Mouse (Mus musculus): Measurements from ENCODE around the gene Tldc1.

Tldc1 gene

DNA sequence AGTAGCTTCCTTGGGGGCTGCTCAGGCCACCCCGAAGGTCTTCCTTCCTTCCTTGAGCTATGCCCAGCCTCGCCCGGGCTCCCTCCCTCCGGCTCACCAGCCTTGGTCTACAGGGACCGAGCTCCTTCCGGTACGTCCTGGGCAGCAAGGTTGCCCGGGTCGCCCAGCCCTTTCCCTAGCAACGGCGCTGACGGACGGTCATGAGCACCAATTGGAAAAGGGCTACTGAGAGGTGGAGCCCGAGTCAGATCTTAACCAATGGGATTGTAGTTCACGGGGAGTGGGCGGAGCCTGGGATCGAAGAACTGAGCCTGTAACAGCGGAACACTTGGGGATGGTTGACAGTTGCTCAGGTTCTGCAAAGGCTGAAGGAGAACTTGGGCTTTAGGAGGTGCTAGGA is at the start of gene Tldc1:
Gene Tldc1 (minus strand): TSS at position 154 of the 400 bp plus-strand sequence.
- peak; percentile 97 for DNase-seq (ENCODE audit: low read depth, low spot score)

DNA sequence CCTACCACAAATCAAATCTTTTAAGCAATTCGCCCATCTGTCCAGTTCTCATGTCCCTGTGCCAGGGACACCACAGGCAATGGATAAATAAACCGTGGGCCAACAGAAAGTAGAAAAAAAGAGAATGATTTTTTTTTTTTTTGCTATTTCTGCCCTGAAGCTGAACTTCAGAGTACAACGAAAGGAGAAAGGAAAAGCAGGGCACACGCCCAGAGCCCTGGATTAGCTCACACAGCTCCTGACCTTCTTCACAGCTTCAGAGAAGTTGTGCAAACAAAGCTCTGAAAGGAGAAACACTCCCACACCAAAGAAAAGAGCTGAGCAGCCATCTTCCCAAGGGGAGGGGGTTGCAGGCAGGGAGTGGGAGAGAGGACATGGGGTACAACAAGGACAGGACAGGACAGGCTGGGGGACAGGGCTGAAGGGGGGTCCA is 49.5 kb upstream of the Tldc1 start:
- DNase-seq (ENCODE audit: low read depth, low spot score) = no peak

DNA sequence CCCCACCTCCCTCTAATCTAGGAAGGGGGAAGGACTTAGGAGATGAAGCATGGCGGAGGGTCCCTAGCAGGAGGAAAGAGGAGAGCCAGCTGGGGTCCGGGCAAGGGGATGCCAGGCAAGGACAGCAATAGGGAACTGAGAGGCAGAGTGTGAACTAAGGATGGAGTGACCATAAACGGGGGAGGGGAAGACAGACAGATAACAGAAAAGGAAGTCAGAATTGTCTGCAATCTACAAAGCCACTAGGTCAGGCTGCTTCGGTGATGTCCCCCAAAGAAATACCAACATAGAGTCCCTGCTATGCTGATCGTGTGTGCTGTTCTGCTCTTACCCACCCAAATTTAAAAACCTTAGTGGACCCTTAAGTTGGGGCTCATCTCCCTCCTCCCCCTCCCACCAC is 48.8 kb upstream of the Tldc1 start:
- no peak for DNase-seq (ENCODE audit: low read depth, low spot score)

DNA sequence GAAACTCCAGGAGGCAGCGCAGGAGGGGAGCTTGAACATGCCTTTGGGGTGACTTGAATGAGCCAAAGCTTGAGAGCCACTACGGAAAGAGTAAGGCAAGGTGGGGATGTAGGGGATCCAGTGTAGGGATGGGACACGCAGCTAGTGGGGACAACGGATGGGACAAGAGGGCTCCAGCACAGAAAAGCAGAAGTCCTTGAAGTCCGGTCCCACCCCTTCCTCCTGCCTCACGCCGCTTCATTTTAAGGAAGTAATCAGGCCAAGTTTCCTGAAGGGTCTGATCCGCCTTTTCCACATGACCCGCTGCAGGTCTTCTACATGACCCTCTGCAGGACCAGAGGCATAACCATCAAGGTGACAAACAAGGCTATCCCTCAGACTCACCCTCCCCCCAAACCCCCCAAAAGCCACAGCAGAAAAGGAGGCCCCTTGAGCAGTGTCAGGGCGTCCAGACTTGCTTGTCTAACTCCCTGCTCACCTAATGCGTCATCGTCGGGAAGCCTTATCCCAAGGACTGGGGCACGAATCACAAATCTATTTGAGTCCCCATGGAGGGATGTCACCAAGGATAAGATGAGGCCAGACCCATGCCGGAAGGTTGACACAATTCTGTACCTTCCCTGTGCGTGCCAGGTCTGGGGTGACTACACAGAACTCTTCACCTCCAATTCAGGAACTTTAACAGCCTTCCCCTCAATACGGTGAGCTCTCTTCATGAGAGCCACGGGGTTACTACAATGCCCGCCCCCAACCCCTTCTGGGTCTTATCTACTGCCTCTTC is 47.9 kb upstream of the Tldc1 start:
- DNase-seq (ENCODE audit: low read depth, low spot score) = no peak

DNA sequence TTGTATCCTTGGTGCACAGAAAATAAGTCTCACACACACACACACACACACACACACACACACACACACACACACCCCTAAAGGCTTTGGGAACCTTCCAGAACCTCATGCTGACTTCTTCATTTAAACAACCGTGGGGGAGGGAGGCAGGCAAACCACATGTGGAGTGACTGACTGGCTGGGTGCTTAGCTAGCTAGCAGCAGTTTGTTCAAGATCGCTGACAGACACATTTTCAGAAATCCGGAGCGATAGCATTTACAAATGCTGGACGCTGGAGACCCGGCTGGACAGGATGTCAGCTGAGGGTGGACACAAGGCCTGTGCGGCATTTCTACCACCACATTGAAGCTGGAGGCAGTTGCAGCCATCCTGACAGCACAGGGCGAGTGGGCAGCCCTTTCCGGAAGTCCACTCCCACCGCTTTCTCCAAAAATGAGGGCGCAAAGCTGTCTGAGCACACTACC is 46.6 kb upstream of the Tldc1 start:
- DNase-seq (ENCODE audit: low read depth, low spot score) = no peak

DNA sequence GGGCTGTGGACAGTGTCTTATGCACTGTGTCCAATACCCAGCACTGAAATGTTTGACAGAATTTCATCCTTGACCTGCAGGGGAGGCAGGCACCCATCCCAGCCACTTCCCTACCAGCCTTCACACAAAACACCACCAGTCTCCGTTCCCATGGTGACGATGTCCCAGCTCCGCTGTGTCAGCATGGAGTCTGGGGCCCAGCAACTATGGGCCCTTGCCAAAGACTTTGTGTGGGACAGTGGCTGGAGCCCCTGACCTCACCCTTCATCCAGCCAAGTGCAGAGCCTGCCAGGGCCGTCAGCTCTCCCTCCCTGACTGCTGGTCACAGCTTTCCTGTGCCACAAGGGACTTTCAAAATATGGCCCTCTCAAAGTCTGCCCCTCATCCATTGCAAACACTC is 45.9 kb upstream of the Tldc1 start:
- no peak for DNase-seq (ENCODE audit: low read depth, low spot score)

DNA sequence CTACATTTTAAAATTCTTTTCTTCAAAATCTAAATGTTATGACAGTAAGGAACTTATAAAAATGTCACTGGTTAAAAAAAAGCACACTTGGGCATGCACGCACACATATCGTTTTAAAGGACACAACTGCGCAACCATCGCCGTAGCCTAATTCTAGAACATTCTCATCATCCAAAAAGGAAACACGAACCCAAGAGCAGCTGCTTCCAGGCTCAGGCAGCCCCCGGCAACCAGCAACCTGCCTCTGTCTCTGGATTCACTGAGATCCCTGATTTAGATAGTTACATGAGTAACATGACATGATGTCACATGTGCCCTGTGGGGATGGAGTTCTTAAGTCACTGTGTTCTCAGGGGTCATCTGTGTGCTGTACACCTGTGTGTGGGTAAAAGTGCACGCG is 45.1 kb upstream of the Tldc1 start:
- DNase-seq (ENCODE audit: low read depth, low spot score) = no peak

DNA sequence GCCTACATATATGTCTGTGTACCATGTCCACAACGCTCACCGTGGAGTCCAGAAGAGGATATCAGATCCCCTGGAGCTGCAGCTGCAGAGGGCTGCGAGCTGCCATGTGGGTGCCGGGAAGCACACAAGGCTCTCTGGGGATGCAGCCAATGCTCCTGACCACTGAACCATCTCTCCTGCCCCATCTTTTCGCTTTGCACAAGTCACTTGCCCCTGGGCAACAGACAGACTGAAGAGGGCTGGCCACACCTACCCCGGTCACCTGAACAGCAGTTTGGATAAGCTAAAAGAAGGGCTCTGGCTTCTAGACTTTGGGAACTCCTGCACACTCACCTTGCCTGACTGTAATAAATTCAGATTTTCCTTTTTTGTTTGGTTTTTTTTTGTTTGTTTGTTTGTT is 43.5 kb upstream of the Tldc1 start:
- DNase-seq (ENCODE audit: low read depth, low spot score) = no peak

DNA sequence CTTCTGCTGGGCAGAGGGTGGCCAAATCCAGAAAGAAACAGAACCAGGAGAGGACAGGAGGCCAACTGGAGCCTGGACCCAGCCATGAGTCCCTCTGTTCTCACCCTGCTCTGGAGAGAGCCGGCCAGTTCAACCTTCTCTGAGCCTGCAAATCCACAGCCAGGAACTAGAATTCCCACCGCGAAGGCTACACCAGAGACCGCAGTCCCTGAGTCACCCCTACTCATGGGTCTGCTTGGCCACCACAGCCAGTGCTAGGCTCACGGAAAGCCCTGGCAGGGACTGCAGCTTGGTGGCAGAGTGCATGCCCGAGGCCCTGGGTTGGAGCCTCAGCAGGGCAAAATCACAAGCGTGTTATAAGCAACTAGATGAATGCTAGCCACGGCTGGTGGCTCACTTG is 41.8 kb upstream of the Tldc1 start:
- DNase-seq (ENCODE audit: low read depth, low spot score) = no peak

DNA sequence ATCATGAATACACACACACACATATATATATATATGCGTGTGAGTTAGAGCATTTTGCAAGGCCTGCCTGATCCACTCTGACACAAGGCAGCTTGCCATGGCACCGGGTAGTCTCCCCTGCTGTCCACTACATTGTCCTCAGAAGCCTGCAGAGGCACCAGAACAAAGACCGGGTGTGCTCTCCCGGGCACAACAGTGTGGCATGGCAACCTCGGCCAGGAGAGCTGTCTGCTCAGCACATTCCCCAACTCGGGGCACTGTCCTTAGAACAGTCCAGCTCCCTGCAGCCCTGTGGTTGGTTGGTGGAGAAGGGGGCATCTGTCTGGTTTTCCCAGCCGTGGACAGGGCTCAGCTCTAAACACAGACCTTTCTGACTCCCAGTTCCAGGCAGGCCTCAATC is 41.1 kb upstream of the Tldc1 start:
- no peak for DNase-seq (ENCODE audit: low read depth, low spot score)

DNA sequence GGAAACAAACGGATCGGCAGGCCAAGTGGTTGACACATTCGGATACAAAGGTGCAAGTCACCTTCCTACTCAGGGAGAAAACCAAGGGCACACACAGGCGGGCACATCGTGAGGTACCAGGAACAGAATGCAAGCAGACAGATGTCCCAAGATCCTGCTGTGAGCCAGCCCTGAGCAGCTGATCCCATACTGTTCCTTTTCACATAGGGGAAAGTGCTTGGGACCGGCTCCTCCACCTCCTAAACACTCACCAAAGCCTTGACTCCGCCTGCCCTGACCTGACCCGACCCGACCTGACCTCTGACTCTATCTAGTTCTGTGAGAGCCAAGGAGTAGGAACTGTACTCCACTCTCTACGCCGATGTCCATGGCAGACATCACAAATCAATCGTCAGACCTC is 39.2 kb upstream of the Tldc1 start:
- DNase-seq (ENCODE audit: low read depth, low spot score) = no peak

DNA sequence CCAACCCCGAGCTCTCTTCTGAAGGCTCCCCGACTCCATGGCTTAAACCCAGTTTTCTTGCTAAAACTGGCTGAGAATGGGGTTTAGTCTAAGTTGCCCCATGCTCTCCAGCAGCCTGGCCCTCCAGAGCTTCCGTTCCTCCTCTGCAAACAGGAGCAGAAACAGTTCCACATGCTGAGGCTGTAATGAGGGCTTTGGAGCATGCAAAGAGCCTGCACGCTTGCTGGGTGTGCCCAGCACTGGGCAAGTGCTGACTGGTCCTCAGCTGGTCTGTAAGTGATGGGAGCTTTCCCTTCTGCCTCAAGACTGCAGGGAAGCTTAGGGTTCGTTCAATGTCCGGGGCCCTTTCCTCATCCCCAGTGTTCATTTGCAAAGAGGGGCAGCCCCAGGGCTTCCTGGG is 38.0 kb upstream of the Tldc1 start:
- DNase-seq (ENCODE audit: low read depth, low spot score) = no peak

DNA sequence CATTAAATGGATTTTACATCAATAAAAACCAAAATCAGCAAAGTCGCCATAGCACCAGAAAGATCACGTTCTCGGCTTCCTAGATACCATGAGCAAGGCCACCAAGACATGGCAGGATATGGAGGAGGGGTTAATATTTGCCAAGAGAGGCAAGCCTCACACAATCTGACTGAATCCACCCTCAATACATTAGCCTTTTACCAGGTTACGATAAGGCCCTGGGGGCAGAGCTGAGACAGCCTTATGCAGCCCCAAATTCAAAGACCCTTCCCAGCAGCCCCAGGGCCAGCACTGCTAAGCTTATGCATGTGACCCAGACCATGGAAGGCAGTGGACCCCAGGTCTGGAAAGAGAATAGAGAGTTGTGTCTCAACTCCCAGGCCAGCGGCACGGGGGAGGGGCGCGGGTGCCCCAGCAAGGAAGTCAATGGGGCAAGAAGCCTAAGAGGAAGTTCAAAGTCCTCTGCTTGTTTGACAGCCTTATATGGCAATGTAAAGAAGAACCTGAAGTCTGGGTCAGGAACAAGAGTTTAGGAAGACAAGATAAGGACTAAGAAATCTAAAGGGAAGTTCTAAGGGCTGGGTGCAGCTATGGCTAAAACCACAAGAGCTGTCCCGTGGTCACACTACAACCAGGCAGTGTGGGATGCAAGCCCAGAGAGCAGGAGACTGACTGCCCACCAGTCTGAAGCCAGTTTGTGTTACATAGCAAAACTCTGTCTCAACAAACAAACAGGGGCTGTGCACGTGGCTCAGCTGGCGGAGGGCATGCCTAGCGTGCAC is 34.6 kb upstream of the Tldc1 start:
- DNase-seq (ENCODE audit: low read depth, low spot score) = no peak

DNA sequence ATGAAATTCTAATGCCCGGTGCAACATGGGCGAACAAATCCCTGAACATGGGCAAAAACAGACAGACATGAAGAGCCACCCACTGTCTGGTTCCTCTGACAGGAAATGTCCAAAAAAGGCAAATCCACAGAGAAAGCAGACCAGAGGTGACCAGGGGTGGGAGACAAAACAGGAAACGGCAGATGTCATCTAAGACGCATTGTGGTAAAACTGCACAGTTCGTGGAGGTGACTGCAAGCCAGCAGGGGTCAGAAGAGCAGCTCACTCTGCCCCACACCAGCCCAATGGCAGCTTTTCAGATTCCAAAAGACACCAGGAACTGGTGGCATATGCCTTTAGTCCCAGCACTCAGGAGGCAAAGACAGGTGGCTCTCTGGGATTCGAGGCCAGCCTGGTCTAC is 33.7 kb upstream of the Tldc1 start:
- DNase-seq (ENCODE audit: low read depth, low spot score) = no peak

DNA sequence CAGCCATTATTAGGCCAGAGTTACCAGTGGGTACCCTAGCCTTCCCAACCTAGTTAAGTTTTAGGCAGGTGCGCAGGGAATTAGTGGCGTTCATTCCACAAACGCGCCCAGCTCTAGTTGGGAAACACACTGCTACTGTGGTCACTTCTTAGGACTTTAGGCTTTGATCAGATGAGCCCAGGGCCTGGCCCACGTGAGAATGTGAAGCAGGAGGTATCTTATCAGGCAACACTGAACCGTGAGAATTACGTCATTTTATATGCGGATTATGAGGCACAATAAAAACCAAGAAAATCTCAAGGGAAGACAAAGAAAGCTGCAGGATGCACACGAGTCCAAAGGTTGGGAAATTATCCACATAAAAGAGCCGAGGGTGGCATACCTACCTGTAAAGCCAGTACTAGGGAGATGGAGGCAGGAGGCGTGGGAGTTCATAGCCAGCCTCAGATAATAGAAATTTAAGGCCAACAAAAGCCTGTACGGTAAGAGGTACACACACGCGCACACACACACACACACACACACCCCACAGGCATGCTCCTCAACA is 32.8 kb upstream of the Tldc1 start:
- DNase-seq (ENCODE audit: low read depth, low spot score) = no peak

DNA sequence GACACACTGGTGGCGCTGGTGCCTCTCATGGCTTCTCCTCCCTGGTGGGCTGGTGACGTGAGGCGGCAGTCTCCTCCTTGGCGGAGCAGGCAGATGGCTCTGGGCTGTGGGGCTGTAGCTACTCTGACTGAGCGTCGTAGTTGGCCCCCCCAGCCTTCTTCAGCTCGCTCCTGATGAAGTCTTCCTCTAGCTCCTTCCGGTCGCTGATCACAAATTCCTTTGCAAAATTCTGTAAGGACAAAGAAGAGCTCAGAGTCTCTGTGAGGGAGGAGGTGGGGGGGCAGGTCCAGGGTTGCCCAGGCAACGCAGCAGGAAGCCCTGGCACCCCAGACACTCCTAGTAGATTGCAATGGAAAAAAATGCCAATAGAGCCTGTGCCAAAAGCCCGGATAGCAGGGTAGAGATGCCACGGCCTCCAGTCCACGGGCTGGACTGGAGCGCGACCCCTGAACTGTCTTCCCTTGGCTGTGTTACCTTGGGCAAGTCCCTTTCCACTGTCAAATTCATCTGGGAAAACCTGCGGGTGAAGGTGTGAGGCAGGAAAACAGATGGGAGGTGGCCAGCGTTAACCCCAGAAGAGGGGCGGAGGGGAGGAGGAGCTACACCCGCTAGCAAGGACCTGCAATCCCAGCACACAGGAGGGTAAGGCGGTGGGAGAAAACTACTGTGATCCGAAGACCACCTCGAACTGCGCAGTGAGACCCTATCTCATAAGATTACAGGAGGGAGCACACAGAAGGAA is 32.1 kb upstream of the Tldc1 start:
- no peak for DNase-seq (ENCODE audit: low read depth, low spot score)

DNA sequence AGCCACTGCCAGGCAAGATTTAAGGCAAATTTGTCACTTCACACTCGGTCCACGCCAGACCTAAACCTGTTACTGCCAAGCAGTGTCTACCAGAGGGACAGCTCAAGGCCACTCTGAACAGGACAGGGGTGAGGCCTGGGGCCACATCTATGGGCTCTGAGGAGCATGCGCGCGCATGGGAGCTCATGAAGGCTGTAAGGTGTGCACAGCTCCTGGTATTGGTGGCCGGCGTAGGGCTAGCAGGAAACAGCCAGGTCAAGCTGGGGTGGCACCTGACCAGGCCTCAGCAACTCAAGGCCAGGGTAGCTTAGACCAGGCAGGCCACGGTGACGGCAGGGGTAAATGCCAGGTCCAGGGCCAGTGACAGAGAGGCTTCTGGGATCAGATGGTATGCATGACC is 31.4 kb upstream of the Tldc1 start:
- no peak for DNase-seq (ENCODE audit: low read depth, low spot score)

DNA sequence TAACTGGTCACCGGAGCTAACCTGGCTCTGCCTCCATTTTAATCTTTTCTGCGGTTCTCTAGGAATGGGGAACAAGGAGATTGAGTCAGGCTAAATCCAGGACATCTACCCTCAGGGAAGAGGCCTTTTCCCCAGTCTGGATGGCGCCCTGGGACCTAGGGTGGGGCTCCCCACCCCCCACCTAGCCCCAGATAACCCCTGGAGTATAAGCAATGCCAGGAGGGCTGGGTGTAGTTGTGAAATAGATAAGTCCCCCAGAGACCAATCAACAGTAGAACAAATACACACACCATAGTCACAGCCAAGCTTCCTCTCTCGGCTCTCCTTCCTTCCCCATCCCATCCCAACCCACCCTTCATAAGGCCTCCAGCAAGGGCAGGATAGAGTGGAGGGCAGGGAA is 29.5 kb upstream of the Tldc1 start:
- DNase-seq (ENCODE audit: low read depth, low spot score) = no peak

DNA sequence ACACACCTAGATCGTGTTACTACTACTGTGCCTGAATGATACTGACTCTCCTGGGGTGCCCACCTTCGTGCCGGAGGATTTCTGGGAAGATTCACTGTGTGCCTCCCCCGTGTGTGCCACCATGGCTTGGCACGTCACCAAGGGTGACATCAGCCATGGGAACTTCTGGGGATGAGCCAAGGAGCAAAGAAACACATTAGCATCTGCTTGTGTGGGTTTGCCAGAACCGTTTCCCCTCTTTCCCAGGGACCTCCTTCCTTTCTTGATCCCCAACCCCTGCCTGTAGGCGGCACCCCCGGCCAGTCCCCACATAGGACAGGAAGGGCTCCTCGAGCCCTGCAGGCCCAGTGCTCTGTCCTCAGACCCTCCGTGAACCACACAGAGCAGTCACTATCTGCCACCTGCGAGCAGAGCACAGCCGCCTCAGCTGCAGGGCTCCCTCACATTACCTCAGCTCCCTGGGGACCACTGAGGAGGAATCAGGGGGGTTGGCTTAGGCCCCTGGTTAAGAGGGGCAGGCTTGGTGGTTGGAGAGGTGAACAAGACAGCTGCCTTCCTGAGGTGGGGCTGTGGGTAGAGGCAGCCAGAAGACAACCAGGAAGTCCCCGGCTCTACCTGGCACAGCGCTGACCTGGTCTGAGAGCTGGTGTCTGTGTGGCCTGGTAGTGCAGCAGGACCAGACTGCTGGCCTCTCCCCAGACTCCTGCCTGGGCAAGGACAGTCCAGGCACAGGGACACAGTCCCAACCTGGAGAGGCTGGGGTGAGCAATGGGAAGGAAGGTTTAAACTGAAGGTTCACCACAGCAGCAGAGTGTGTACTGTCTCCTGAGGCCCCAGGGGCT is 28.4 kb upstream of the Tldc1 start:
- DNase-seq (ENCODE audit: low read depth, low spot score) = no peak

DNA sequence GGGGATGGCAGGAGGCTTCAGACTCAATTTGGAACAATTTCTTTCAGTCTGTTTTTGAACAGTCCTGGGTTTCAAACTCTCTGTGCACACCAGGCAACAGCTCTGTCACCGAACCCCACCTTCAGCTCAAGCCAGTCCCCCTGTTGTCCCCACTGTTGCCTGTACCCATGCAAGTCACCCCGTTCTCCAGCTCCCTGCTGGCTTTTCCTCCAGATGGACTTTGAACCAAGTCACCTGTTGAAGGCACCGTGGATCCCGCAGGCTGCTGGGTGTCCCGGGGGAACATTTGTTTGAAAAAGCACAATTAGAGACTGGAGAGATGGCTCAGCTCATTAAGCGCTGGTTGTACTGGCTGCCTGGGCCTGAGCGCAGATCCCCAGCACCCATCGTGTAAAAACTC is 27.1 kb upstream of the Tldc1 start:
- DNase-seq (ENCODE audit: low read depth, low spot score) = no peak

DNA sequence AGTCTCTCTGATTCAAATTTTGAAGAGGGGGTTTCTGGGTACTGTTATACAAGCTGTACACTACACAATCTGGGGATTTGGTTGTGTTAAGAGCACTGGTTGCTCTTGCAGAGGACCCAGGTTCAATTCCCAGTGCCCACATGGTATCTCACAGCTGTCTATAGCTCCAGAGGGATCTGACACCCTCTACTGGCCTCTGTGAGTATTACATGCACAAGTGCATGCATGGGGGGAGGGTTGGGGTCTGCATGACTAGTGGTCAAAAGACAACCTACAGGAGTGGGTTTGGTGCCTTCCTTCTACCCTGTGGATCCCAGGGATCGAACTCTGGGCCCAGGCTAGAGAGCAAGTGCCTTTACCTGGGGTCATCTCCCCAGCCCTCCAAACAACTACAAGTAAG is 24.4 kb upstream of the Tldc1 start:
- peak; percentile 67 for DNase-seq (ENCODE audit: low read depth, low spot score)
